Mouse (Mus musculus) MN1 (cell line): ENCODE measurements at regions not wholly inside any gene's neighbourhood (a gene's known extent, or its start where the extent isn't known, plus 50 kb on each side); places are given as distances from the start of the nearest gene placed in this dataset.
A peak's percentile ranks its signal among the peaks of the same experiment; 100 is the strongest.

Experiments
- DNase-seq: peaks from one replicate; pipeline ENCODE4 v3.0.0-alpha.2; 2016; ENCODE audit warnings: low spot score

DNA sequence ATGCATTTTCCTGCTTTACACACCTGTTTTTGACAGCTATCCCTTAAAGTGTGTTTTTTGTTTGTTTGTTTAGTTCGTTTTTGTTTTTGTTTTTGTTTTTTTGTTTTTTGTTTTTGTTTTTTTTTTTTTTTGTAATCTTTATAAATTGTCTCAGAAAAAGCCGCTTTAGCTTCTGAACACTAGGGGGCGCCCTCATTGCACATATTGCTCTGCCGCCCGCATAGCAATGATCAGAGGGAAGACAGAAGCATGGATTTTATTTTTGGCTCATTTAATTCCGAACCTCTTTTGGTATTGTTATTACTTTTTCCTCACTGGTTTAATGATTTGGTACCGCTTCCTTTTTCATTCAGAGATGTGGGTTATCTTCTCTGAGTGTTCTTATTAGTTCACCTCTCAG lies 569.9 kb upstream of the Gm10800 start:
- peak; percentile 18 for DNase-seq
